Mouse (Mus musculus) MEL (cell line): ENCODE results near the gene Lbx1.

Experiments
- BHLHE40 ChIP-seq: IDR thresholded peaks from 2 replicates; pipeline ENCODE4 v1.6.1; 2012; ENCODE audit warnings: low read depth, mild to moderate bottlenecking, inconsistent platforms, low read length, improper control_type of control experiment, borderline replicate concordance
- CTCF ChIP-seq, 3 experiments: IDR thresholded peaks in 2 of 3; conservative IDR thresholded peaks in 1 of 3; 2 replicates each; pipeline ENCODE4 v1.5.1; 2011 to 2012; ENCODE audit warnings: low read length in 3 of 3, low read depth in 2 of 3, mild to moderate bottlenecking in 2 of 3, improper control_type of control experiment in 1 of 3, inconsistent platforms in 1 of 3, mixed read lengths in 1 of 3, moderate library complexity in 1 of 3; ENCODE audit not compliant: control insufficient read depth in 1 of 3, insufficient read depth in 1 of 3, poor library complexity in 1 of 3, severe bottlenecking in 1 of 3
- E2F4 ChIP-seq: IDR thresholded peaks from 2 replicates; pipeline ENCODE4 v1.6.1; 2011; ENCODE audit warnings: low read depth, low read length, improper control_type of control experiment, borderline replicate concordance
- EP300 ChIP-seq, 2 experiments: IDR thresholded peaks; 2 replicates each; pipeline ENCODE4 v1.6.1; 2011; ENCODE audit warnings: improper control_type of control experiment in 2 of 2, low read length in 2 of 2, low read depth in 1 of 2, mild to moderate bottlenecking in 1 of 2
- GABPA ChIP-seq: IDR thresholded peaks from 2 replicates; pipeline ENCODE4 v1.6.1; 2012; ENCODE audit warnings: low read depth, mild to moderate bottlenecking, inconsistent platforms, low read length, improper control_type of control experiment, moderate library complexity
- MYC ChIP-seq: IDR thresholded peaks from 2 replicates; pipeline ENCODE4 v1.6.1; 2011; ENCODE audit warnings: low read depth, mild to moderate bottlenecking, low read length, improper control_type of control experiment, moderate library complexity
- NRF1 ChIP-seq: IDR thresholded peaks from 2 replicates; pipeline ENCODE4 v1.6.1; 2014; ENCODE audit warnings: low read depth, mild to moderate bottlenecking, inconsistent platforms, low read length, improper control_type of control experiment, moderate library complexity; ENCODE audit not compliant: poor library complexity, insufficient read depth, severe bottlenecking
- POLR2A ChIP-seq, 2 experiments: IDR thresholded peaks; 2 replicates each; pipeline ENCODE4 v1.6.1; 2011 to 2012; ENCODE audit warnings: low read length in 2 of 2, mild to moderate bottlenecking in 2 of 2, control low read depth in 1 of 2, improper control_type of control experiment in 1 of 2, low read depth in 1 of 2, moderate library complexity in 1 of 2; ENCODE audit not compliant: control insufficient read depth in 1 of 2, insufficient read depth in 1 of 2, poor library complexity in 1 of 2
- POLR2AphosphoS2 ChIP-seq: IDR thresholded peaks from 2 replicates; pipeline ENCODE4 v1.6.1; 2011; ENCODE audit warnings: low read length, improper control_type of control experiment
- POLR2AphosphoS5 ChIP-seq: IDR thresholded peaks from 2 replicates; pipeline ENCODE4 v1.6.1; 2012; ENCODE audit warnings: low read depth, borderline replicate concordance, mild to moderate bottlenecking, inconsistent platforms, low read length, moderate library complexity, mixed read lengths
- TBP ChIP-seq: IDR thresholded peaks from 2 replicates; pipeline ENCODE4 v1.8.0; 2011; ENCODE audit warnings: low read depth, low read length, improper control_type of control experiment
- TCF12 ChIP-seq: IDR thresholded peaks from 2 replicates; pipeline ENCODE4 v1.6.1; 2014; ENCODE audit warnings: low read depth, mild to moderate bottlenecking, inconsistent platforms, low read length, improper control_type of control experiment, moderate library complexity
- UBTF ChIP-seq: IDR thresholded peaks from 2 replicates; pipeline ENCODE4 v1.6.1; 2012; ENCODE audit warnings: low read depth, mild to moderate bottlenecking, inconsistent platforms, low read length, improper control_type of control experiment, moderate library complexity, borderline replicate concordance; ENCODE audit not compliant: insufficient read depth
- ZKSCAN1 ChIP-seq: IDR thresholded peaks from 2 replicates; pipeline ENCODE4 v1.6.1; 2012; ENCODE audit warnings: low read depth, mild to moderate bottlenecking, inconsistent platforms, low read length, improper control_type of control experiment, moderate library complexity

DNA sequence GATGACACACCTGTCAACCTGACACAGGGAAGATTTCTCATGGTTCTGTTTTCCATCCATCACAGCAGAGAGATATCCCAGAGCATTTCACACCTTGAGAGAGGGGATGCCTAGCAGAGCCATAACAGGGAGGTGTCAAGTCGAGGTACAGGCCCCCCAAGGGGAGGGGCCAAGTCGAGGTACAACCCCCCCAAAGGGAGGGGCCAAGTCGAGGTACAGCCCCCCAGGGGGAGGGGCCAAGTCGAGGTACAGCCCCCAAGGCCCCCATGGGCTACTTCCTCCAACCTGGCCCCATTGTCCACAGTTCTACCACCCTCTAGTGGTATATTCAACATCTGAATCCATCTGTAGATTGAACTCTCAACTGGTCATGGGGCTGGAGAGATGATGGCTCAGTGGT lies 41.0 kb downstream of the Lbx1 start:
- TF ChIP-seq NRF1 (no peak), CTCF (IDR thresholded peaks at IDR 0.05 in 2 of 3, conservative IDR thresholded peaks at IDR 0.05 in 1 of 3; ENCODE audit: control insufficient read depth in 1 of 3, insufficient read depth in 1 of 3, low read depth in 2 of 3, low read length in 3 of 3, poor library complexity in 1 of 3, severe bottlenecking in 1 of 3) (peak in 1 of 3 experiments; percentile 10; a peak in 1 of 6 replicates), E2F4 (no peak), BHLHE40 (no peak), GABPA (no peak), TCF12 (no peak), MYC (no peak), EP300 (IDR thresholded peaks at IDR 0.05; ENCODE audit: low read depth in 1 of 2, low read length in 2 of 2) (no peak), POLR2A (IDR thresholded peaks at IDR 0.05; ENCODE audit: control insufficient read depth in 1 of 2, insufficient read depth in 1 of 2, low read depth in 1 of 2, low read length in 2 of 2, poor library complexity in 1 of 2) (no peak), ZKSCAN1 (no peak), POLR2AphosphoS2 (no peak), POLR2AphosphoS5 (no peak), UBTF (no peak), TBP (no peak)
